Mouse (Mus musculus) cortical plate, adult 2 months (tissue): Measurements from ENCODE around the gene Dpp7.

Experiments
- CTCF ChIP-seq: fragments of 200-500 bp; IDR thresholded peaks from 2 replicates; pipeline ENCODE4 v1.5.1; 2011; ENCODE audit warnings: mild to moderate bottlenecking, control low read depth, low read length; ENCODE audit not compliant: insufficient read depth; ENCODE audit errors: extremely low read depth
- POLR2A ChIP-seq: fragments of 200-500 bp; IDR thresholded peaks from 2 replicates; pipeline ENCODE4 v1.6.1; 2011; ENCODE audit warnings: mild to moderate bottlenecking, low read length, control low read depth; ENCODE audit not compliant: insufficient read depth; ENCODE audit errors: extremely low read depth

DNA sequence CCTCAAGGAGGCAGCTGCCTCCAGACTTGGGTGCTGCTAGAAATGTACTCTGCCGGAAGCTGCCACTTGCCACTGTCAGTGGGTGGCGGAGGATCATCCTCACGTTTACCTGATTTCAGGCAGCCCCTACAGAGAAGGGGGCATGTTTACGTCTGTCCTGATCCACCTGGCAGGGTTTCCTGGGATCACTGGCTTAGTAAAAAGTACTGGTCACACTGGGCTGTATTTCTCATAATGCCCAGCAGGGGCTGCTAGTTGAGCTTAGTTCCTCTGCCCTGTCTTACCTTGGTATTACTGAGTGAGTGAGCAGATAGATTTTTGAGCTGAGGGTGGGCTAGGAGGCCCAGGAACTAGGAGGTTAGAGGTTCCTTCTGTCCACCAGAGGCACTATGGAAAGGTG is 20.4 kb upstream of the Dpp7 start:
- TF ChIP-seq CTCF (peak; percentile 85), POLR2A (no peak)
